Mouse (Mus musculus) brain, adult 2 months (tissue): ENCODE measurements around the gene Ercc8.

Source experiments
- DNase-seq: peaks from one replicate; pipeline ENCODE4 v3.0.0; 2011; ENCODE audit warnings: low read depth, low spot score

The Ercc8 gene

DNA sequence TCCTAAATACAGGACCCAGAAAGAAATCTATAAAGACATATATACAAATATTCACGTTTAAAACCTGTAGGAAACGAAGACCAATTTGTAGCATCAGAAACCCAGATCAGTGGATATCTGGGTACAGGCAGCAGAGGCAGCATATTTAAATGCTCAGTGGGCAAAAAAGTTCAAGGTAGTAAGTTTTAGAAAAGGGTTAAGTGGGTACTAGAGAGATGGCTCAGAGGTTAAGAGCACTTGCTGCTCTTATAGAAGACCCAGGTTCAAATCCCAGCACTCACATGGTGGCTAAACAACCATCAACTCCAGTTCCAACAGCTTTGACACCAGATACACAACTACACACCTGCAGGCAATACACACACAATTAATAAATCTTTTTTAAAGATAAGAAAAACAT, 1.4 kb upstream of the Ercc8 start:
- DNase-seq = no peak

DNA sequence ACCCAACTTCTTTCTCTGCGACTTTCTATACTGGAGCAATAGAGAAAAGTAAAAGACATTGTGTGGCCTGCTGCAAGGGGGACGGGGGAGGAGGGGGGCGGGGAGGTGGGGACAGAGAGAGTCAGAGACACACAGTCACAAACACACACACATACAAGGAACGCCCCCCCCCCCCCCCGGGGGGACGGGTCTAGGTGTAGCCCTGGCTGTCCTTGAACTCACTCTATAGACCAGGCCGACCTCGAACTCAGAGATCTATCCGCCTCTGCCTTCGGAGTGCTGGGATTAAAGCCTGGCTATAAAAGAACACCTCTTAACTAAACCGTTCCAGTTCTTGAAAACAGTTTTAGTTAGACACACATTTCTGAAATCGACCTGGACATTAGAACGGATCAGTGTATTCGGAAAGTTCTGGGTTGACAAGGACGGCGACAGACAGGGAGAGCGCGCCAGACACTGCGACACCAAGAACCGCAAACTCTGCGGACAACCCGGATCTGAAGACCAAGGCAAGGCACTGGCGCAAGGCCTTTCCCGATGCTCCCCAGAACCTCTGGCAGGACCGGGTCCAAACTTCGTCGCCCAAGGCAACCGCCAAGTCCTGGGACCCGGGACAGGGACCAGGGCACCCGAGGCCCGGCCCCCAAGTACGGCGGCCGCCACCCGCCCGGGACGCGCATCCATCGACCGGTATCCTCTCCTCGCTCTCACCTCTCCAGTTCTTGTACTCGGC, 633 bp upstream of the Ercc8 start:
- DNase-seq = peak; percentile 30

DNA sequence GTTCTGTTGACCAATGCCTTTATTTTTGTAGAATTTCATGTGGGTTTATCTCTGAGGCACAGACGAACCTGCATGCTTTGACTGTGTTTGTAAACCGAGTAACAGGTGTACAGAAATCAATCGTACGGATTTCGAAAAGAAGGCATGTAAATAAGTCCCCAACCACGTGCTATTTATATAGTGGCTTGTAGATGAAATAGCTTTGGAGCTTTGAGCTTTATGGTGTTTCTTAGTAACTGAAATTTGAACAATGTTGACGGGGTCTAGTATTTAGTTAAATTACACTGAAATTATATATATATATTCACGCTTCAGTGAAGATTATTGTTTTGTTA, 677 bp downstream of the Ercc8 start:
- DNase-seq = no peak

DNA sequence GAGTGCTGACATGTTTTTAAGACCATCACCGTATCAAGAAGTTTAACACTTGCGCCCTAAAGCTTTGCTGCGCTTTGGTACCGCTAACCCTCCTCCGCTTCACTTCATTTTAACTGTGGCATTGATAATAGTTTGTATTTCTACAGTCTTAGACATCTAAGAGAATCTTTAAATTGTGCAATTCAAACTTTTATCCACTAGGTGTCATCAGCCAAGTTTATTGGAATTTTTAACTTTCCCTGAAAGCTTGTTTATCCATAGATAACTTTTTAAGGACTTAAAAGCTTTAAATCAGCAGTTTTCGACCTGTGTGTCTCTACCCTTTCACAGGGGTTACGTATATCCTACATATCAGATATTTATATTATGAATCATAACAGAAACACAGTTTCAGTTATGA, 1.4 kb downstream of the Ercc8 start:
- DNase-seq = peak; percentile 56

DNA sequence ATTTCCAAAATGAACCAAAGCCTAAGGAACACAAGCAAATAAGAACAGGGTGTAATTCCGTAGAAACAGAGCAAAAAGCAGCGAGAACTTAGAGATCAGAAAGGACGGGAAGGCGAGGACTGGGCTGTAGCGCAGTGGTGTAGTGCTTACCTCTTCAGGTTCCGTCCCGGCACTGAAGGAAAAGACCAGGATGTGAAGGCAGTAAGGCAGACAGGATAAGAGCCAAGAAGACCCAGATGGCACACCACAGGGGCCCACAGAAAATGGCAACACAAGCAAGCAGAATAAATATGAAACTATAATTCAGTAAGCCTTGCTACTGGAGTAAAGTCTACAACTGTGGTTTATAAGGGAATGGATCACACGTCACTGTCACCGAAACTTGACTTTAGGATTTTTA, 5.4 kb downstream of the Ercc8 start:
- DNase-seq = peak; percentile 97

DNA sequence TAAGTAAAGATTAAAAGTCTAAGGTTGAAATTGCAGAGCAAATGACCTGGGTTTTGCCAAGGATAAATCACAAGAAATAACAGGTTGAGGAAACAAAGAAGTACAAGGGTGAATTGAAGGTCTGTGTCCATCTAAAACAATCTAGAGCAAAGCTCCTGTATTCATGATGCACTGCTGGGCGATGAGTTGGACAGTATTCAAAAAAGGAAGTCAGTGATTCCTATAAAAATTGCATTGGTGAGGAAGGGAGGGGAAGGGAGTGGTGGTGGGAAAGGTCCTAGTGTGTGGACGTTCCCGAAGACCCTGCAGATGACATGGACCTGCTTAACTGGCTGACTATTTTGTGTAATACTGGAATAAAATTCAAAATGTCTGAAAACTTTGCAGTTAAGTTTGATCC, 6.1 kb downstream of the Ercc8 start:
- DNase-seq = peak; percentile 65

DNA sequence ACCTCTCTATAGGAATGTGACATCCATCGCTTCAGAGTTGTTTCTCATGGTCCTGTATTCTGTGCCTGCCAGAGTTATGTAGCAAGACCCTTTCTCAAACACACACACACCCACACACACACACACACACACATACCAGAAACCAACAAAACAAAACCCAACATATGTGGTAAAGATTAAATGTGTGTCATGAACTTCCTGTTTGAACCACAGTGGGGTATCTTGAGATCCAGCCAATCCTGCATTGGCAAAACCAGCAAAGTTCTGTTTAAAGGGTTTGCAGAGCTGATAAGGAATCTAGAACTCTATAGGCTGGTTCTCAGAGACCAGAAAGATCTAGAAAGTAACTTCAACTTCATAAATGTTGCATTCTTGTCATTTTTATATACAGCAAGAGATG, 11.5 kb downstream of the Ercc8 start:
- DNase-seq = no peak

DNA sequence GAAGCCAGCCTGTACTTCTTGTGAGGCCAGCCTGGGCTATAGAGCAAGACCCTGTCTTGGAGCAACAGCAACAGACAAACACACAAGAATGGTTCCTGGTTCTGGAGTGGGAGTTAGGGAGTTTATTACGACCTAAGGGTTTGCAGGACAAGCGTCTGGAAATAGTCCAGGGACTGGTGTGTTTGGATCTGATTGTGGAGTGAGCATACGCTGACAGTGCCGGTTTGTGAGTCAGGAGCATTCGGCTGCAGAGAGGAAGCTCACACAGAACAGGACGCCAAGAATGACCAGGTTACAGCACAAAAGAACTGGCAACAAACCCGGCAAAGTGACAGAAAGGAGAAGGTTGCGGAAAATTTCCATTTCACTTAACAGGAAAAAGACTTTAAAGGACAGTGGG, 12.0 kb downstream of the Ercc8 start:
- DNase-seq = peak; percentile 95

DNA sequence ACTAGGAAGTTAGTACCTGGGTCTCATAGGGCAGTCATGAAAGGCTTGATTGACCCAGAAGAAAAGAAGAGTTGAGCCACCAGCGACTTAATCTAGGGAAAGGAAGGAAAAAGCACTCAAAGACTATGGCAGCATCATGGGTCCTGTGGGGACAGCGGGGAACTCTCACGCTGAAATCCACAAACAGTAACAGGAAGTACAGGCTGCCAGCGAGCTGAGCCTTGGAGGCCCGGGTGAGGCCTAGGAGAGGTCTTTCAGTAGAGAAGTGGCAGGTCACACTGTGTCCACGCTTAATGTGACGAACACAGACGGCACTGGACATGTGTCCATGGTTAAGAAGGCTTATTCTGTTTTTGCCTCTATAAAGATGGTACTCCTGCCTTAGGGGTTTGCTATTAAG, 21.1 kb downstream of the Ercc8 start:
- no peak for DNase-seq

DNA sequence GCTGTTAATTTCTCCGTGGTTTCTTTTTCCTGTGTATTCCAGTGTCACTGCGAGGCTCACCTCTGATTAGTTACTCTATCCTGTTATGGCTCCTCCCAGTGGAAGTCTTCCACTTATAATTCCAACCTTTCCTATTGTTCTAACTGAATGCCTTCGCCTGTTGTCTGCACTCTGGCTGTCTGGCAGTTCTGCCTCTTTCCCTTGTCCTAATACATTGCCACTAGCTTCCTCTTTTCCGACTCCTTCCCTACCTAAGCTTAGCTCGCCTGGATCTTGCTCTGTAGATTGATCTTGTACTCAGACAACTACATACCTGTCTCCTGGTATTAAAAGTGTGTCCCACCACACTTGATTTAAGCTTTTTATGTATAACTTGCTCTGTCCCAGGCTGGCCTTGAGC, 22.3 kb downstream of the Ercc8 start:
- DNase-seq = no peak

DNA sequence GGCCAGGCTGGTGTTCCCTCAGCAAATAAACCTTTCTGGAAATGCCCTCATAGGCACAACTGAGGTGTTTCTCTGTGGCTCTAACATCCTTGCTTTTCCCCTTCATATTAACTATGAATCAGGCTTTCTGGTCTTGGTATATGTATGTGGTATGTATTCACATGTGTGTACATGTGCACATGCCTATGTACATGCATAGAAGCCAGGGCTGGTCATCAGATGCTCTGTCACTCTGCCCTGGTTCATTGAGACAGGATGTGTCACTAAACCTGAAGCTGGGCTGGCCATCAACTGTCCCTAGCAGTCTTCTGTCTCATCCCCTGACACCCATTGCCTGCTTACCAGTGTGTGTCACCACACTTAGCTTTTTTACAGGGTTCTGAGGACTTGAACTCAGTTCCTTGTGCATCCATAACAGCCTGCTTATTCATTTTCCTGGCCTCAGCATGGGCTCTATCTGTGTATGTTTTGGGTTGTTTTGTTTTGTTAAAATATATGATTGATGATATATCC, 26.3 kb downstream of the Ercc8 start:
- DNase-seq = no peak

DNA sequence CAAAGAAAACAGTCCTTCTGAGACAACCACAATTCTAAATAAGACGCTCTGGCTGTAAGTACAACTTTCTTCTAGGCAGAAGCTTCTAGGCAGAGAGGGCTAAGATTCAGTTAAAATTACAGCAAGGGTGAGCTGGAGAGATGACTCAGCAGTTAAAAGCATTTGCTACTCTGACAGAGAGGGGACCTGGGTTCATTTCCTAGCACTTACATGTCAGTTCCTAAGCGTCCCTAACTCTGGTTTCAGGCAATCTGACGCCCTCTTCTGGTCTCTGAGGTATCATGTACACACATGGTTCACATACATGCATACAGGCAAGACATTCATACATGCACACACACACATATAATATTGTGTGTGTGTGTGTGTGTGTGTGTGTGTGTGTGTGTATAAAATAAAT, 27.0 kb downstream of the Ercc8 start:
- DNase-seq = no peak

DNA sequence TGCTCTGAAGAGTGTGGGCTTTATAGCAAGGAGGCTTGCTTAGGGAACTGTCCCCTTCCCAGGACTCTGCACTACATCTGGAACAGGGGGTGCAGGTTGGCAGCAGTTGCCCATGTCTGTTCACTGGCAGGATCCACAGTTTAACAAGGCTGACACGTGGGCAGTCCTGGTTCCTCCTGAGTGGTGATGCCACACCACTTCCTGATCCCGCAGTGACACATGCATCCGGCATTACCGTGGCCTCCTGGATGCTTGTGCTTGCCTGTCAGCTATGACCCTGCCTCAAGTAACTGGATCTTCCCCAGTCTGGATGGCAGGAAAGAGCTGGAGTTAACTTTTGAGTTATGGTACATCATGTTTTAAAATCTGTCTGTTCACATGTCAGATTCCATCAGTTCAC, 29.5 kb downstream of the Ercc8 start:
- DNase-seq = no peak

DNA sequence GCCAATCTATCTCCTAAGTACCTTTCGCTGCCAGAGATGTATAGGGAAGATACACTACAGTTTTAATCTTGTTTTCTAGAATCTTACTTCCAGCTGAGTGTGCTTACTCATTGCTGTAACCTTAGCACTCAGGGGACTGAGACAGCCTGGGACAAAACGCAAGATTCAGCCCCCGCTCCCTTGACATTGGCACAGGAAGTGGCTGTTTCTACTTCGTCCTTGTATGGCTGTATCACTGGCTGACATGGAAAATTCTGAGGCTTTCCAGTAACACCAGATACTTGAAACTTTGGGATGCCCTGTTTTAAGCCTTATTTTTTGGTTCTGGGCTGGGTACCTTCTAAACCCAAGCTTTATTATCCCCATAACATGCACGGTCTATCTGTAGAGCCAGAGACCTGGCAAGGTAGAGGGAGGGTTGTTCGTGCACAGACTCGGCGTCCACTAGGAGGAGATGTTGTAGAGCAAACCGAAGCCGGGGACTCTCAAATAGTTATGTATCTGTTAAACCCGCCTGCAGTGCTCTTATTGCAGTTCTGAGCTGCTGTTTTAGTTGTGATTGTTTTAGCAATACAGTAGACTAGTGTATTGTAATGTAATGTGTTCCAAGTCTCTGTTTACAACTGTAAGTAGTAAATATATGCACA, 32.7 kb downstream of the Ercc8 start:
- DNase-seq = peak; percentile 82

DNA sequence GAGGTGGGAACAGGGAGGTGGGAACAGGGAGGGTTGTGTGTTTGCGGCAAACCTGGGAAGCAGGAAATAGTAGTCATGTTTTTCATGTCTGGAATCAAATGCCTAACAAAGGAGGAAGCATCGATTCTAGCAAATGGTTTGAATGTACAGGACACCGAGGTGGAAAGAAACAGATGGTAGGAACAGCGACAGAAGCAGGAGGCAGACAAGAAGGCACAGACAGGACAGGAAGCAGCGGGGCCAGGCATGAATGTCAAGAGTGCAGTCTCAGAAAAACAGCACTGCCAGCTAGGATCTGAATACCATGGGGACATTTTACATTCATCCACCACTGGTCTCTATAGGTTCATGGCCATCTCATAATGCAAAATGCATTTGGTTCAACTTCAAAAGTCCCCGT, 36.9 kb downstream of the Ercc8 start:
- peak; percentile 42 for DNase-seq

DNA sequence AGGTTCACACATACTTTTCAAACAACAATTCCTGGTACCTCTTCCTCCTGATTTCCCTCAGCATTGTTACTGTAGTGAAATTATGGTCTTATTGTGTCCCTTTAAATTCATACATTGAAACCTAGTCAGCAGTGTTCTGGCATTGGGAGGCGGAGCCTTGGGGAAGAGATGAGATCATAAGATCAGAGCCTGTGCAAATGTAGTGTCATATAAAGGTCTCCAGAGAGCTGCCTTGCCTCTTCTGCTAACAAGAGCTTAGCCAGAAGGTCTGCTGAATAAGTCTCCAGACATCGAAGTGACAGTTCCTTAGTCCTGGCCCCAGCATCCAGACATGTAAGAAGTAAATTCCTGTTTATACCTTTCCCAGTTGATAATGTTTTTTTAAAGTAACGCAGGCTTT, 46.3 kb downstream of the Ercc8 start:
- no peak for DNase-seq

DNA sequence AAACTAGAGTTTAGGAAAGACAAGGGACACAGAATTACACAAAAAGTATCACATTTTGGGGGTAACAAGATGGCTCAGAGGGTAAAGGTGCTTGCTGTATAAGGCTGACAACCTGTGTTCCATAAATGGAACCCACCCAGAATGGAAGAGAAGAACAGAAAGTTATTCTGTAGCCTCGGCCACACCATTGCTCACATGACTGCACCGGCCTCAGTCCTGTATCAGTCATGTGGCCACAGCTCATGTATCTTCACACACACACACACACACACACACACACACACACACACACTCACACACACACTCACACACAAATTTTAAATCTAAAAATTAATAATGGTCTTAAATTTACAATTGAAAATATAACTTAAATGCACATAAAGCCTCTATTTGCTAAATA, 48.9 kb downstream of the Ercc8 start:
- no peak for DNase-seq

DNA sequence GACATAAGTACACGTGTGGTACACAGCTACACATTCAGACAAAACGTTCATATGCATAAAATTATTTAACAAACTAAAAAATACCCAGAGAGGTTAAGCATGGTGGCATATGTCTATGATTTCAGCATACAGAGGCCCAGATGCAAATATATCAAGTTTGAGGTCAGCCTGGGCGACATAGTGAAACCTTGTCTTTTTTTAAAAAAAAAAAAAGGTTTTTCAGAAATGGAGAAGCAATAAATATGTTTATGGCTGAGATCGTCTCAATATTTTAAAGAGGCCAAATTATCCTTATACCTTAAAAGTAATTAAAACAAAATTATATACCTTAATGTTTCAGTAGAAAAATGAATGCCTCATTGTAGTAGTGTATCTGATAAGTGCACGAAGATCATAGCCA, 49.6 kb downstream of the Ercc8 start:
- no peak for DNase-seq

DNA sequence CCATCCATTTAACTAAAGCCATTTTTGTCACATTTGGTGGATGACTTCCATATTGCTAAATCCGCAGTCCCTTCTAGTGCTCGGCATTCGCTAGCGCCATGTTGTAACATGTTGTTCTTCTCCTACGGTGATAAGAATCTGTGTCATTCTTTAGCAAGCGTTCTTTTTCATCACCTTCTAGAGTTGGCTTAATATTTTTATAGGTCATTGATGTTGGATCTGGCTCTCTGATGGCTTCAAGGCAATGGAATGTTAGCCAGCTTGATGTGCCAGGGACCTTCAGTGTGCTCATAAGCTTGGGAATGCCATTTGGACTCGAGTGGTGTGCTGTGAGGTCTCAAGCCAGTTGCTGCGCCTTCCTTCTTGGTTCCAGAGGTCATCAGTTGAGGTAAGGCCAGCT, 52.4 kb downstream of the Ercc8 start:
- no peak for DNase-seq

DNA sequence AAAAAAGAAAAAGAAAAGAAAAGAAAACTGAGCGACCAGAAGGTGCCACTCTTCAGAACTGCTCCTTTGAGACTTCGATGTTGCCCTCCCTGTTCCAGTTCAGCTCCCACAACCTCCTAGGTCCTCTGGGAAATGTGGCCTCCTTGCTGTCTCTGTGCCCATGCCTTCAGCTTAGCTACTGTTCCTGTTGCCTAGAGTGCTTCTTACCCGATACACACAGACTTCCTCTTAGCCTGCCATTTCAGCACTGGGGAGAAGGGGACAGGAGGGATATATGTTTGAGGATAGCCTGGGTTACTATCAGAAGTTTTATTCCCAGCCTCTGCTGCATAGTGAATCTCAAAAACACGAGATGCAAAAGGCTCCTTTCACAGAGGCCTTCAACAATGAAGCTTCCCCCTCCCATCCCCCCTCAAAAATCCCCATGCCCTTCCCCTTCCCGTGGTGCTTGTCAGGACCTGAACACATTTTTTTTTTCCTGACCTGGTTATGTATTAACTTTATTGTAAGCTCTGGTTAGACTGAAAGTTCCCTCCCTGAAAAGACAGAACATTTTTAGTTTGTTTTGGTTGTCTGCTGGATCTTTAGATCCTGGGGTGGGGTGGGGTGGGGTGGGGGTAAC, 54.0 kb downstream of the Ercc8 start:
- DNase-seq = no peak

DNA sequence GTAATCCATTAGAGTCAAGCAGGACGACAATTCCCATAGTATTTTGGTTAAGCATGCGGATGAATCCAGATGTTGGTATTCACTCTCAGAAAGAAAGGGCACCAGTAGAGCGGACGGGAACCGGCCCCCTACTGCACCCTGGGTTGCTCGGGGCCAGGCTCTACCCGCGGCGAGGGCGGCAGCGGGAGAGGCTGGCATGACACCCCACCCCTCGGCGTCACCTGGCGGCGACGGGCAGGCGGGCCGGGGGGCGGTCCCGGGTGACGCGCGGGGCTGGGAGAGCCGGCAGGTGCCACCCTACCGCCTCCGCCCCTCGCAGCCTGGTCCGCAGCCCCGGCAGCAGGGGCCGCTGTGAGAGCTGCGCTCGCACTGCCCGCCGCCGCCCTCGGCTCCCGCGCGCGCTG, 55.6 kb downstream of the Ercc8 start, which contains the start of gene Elovl7:
Gene Elovl7, plus strand, starts transcription at position 324 of the 404 bp plus-strand sequence.
- peak; percentile 93 for DNase-seq

DNA sequence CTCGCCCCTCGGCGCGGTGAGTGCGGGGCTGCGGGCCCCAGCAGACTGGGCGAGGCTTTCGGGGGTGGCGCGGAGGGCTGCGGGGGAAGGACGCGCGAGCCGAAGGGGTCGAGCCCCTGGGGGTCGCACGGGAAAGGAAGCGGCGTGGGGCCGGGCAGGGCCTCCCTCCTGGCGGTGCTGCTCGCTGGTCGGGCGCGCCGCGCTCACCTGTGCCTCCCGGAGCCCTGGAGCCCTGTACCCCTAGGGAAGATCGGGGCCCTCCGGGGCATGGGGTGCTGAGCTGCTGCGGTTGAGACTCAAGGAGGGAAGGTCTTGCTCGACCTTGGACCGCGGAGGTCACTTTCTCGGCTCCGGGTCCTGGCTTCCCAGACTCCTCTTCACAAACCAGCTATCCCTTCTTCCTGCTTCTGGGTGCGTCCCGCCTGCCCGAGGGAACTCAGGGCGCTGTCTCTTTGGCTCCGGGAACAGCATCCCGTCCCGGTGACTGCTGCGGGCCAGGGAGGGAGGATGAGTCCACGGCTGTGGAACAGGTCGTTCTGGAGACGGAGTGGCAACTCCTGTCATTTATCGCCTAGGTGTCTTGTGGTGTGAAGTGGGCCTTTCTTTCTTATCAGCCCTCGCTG, 56.1 kb downstream of the Ercc8 start:
- peak; percentile 41 for DNase-seq
